Mouse (Mus musculus): ENCODE measurements around the gene Dkc1. TPM values are rescaled to one million over a fixed set of nuclear protein-coding genes. Genes with fewer than 3 reads are reported as not detected.

Gene Dkc1
- polyA plus RNA-seq, 1 experiment from 2014 or later = 247 TPM

GRCm38 (mm10) chrX:75155576-75156243 lies 60.1 kb downstream of the Dkc1 start:
- peak; percentile 72 for DNase-seq (ENCODE audit: low spot score)
- Histone ChIP-seq H3K9me3 (no peaks in the 10 kb centered on the region), H3K27me3 (replicated peaks; ENCODE audit: low read depth, poor library complexity, severe bottlenecking) (no peaks in the 10 kb centered on the region), H3K36me3 (replicated peaks) (no peaks in the 10 kb centered on the region), H3K4me3 (peak overlapping the region; percentile 56), H3K27ac (replicated peaks) (peak overlapping the region; percentile 74), H3K4me1 (no peaks in the 10 kb centered on the region)
- 15% methylated on average over 45 of the region's 49 CpGs for WGBS

Other genes starting within 250 kb of the Dkc1 start
- gene Gab3, start 10.4 kb upstream of the Dkc1 start, polyA plus RNA-seq (2016; fragmentation: Nextera tagmentation; extraction: Ambion mirVana) = 0.74 and 0.85 TPM in 2 replicates
- gene Mpp1, start 35.2 kb downstream of the Dkc1 start, polyA plus RNA-seq (2016; fragmentation: Nextera tagmentation; extraction: Ambion mirVana) = 23.4 and 24.8 TPM in 2 replicates
- gene Smim9, start 67.9 kb downstream of the Dkc1 start, polyA plus RNA-seq (2016; fragmentation: Nextera tagmentation; extraction: Ambion mirVana) = not detected in 2 replicates

All from embryonic facial prominence, embryonic 10.5 days (tissue).